Comparison of ENCODE assay signal across 32 mouse cellular contexts in the genomic region with DNA sequence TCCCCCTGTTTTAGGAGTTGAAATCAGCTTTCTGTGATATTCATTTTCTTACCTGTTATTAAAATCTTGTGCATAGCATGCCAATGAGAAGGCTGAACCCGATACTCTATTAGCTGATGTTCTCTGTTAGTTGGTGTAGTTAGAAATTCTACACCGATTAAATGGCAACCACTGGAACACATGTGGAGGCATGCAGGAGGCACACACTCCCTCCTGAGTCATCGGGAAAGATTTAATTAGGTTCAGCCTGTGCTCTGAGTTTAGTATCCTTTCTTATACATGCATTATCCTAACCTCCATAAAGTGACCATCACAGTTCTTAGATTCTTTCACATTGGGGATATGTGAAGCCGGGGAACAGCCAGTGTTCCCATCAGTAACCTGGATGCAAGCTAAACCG. TPM values are rescaled to one million over a fixed set of nuclear protein-coding genes. Genes with fewer than 3 reads are reported as not detected.
DNase-seq lines count a peak whose midpoint lies in the region; ATAC-seq and TF ChIP-seq lines count a peak whose summit lies in the region.
"Had no signal": no experiment of that assay in that cellular context is flagged by ENCODE, and none has a peak within 500 bp of the region (broad histone marks: within the 10 kb centered on the region; RNA-seq: fewer than 3 reads in every experiment).

No protein-coding gene starts in this region.

- no peaks in the 10 kb centered on the region for H3K4me1 ChIP-seq in midbrain, embryonic 11.5 days (ENCODE audit: control insufficient read depth, insufficient read depth, low read length)
- no peaks in the 10 kb centered on the region for H3K4me1 ChIP-seq in midbrain, postnatal 0 days (ENCODE audit: insufficient read depth, low read length)
- H3K4me1 ChIP-seq in embryonic fibroblast, embryonic 13.5 days (ENCODE audit: control insufficient read depth, insufficient read depth, low read length), result peaks cover 7% of the 10 kb centered on the region
- no peaks in the 10 kb centered on the region for H3K4me1 ChIP-seq in stomach, postnatal 0 days (replicated peaks; ENCODE audit: control insufficient read depth, insufficient read depth)

- no peak for ATAC-seq in midbrain, embryonic 11.5 days (ENCODE audit: low FRiP score)
- ATAC-seq in midbrain, postnatal 0 days (ENCODE audit: low FRiP score), result no peak
- ATAC-seq in stomach, postnatal 0 days (ENCODE audit: low FRiP score, low TSS enrichment), result no peak
- ATAC-seq: forebrain, embryonic 14.5 days; forebrain, postnatal 0 days; hindbrain, postnatal 0 days; inflammation-experienced regulatory T-cells, adult 6 months; intestine, embryonic 16.5 days had no signal

- TF ChIP-seq POLR2A in embryonic fibroblast, embryonic 13.5 days (IDR thresholded peaks at IDR 0.05; ENCODE audit: low read depth, low read length), result no peak

- no peaks in the 10 kb centered on the region for H3K27me3 ChIP-seq in midbrain, embryonic 11.5 days (ENCODE audit: control insufficient read depth, insufficient read depth, low read length)
- H3K27me3 ChIP-seq in midbrain, postnatal 0 days (ENCODE audit: insufficient read depth, low read length), result no peaks in the 10 kb centered on the region
- H3K27me3 ChIP-seq in stomach, postnatal 0 days (ENCODE audit: control insufficient read depth, insufficient read depth, low read length), result no peaks in the 10 kb centered on the region
- H3K27me3 ChIP-seq: CH12.LX; embryonic facial prominence, embryonic 12.5 days; heart, embryonic 12.5 days; heart, embryonic 15.5 days had no signal

- H3K36me3 ChIP-seq in midbrain, embryonic 11.5 days (ENCODE audit: control insufficient read depth, insufficient read depth, low read length), result no peaks in the 10 kb centered on the region
- H3K36me3 ChIP-seq in midbrain, postnatal 0 days (ENCODE audit: insufficient read depth, low read length), result peaks cover 53% of the 10 kb centered on the region
- H3K36me3 ChIP-seq in stomach, postnatal 0 days (ENCODE audit: control insufficient read depth, insufficient read depth, low read length), result no peaks in the 10 kb centered on the region
- H3K36me3 ChIP-seq: embryonic facial prominence, embryonic 12.5 days; G1E; heart, embryonic 12.5 days; heart, embryonic 15.5 days had no signal

- no peak for TF ChIP-seq EP300 in stomach, postnatal 0 days (optimal IDR thresholded peaks at IDR 0.05)

- DNase-seq in midbrain, embryonic 11.5 days (ENCODE audit: low spot score, missing footprints), result peak; percentile 19
- no peak for DNase-seq in midbrain, postnatal 0 days (ENCODE audit: low spot score)
- DNase-seq in NIH3T3 (ENCODE audit: low read depth), result peak; percentile 74
- no peak for DNase-seq in stomach, postnatal 0 days (ENCODE audit: low spot score)
- no peak for DNase-seq in urinary bladder, adult 2 months (ENCODE audit: low spot score)
- no peak for DNase-seq in layer of hippocampus, adult 18-20 months (ENCODE audit: low spot score in 2 of 2)
- DNase-seq in lung, postnatal 10 days, result no peak
- DNase-seq: adrenal gland, postnatal 10 days; adrenal gland, postnatal 36 days; cerebellum, adult 18-20 months; cerebellum, adult 9-10 months; cerebellum, postnatal 14 days; forebrain, postnatal 0 days; gastrocnemius, postnatal 14 days; heart, adult 11 months; heart, postnatal 10 days; heart, postnatal 4 days had no signal

- no peak overlapping the region for H3K27ac ChIP-seq in midbrain, embryonic 11.5 days (ENCODE audit: low read depth, low read length)
- H3K27ac ChIP-seq in midbrain, postnatal 0 days (ENCODE audit: low read depth, low read length), result no peak overlapping the region
- peak overlapping the region; percentile 48; the same call in 1 of the 2 replicates for H3K27ac ChIP-seq in embryonic fibroblast, embryonic 13.5 days (ENCODE audit: insufficient read depth, low read length)
- H3K27ac ChIP-seq in stomach, postnatal 0 days (replicated peaks), result peak overlapping the region; percentile 78
- H3K27ac ChIP-seq: embryonic facial prominence, embryonic 12.5 days; heart, embryonic 15.5 days; hindbrain, embryonic 14.5 days; hindbrain, postnatal 0 days had no signal

- H3K4me2 ChIP-seq in midbrain, embryonic 11.5 days, result no peak overlapping the region
- H3K4me2 ChIP-seq in midbrain, postnatal 0 days (ENCODE audit: low read depth, low read length, poor library complexity, severe bottlenecking), result no peak overlapping the region
- H3K4me2 ChIP-seq in stomach, postnatal 0 days (replicated peaks; ENCODE audit: low read depth), result no peak overlapping the region
- H3K4me2 ChIP-seq: embryonic facial prominence, embryonic 12.5 days; heart, embryonic 12.5 days; heart, embryonic 15.5 days; hindbrain, embryonic 14.5 days had no signal

- no peak for TF ChIP-seq CTCF in midbrain, postnatal 0 days (IDR thresholded peaks at IDR 0.05)
- no peak for TF ChIP-seq CTCF in embryonic fibroblast, embryonic 13.5 days (IDR thresholded peaks at IDR 0.05; ENCODE audit: borderline replicate concordance, insufficient read depth, low read length)
- TF ChIP-seq CTCF in stomach, postnatal 0 days (IDR thresholded peaks at IDR 0.05; ENCODE audit: low read depth), result no peak

- H3K9ac ChIP-seq in midbrain, embryonic 11.5 days (ENCODE audit: low read length), result no peak overlapping the region
- no peak overlapping the region for H3K9ac ChIP-seq in midbrain, postnatal 0 days (replicated peaks; ENCODE audit: low read length, poor library complexity, severe bottlenecking)
- H3K9ac ChIP-seq in stomach, postnatal 0 days (ENCODE audit: low read length), result no peak overlapping the region
- H3K9ac ChIP-seq: embryonic facial prominence, embryonic 12.5 days; forebrain, postnatal 0 days; heart, embryonic 12.5 days; heart, embryonic 15.5 days; hindbrain, embryonic 14.5 days had no signal

- no peak overlapping the region for H3K4me3 ChIP-seq in midbrain, embryonic 11.5 days (ENCODE audit: low read depth, low read length)
- no peak overlapping the region for H3K4me3 ChIP-seq in midbrain, postnatal 0 days (ENCODE audit: low read depth, low read length)
- no peak overlapping the region for H3K4me3 ChIP-seq in embryonic fibroblast, embryonic 13.5 days (ENCODE audit: insufficient read depth, low read length)
- H3K4me3 ChIP-seq in stomach, postnatal 0 days (ENCODE audit: low read depth, low read length), result no peak overlapping the region
- H3K4me3 ChIP-seq: embryonic facial prominence, embryonic 12.5 days; heart, embryonic 12.5 days; heart, embryonic 15.5 days had no signal

- H3K9me3 ChIP-seq in midbrain, embryonic 11.5 days (ENCODE audit: control insufficient read depth, low read length), result no peaks in the 10 kb centered on the region
- H3K9me3 ChIP-seq in midbrain, postnatal 0 days (ENCODE audit: low read length), result no peaks in the 10 kb centered on the region
- no peaks in the 10 kb centered on the region for H3K9me3 ChIP-seq in stomach, postnatal 0 days (ENCODE audit: control insufficient read depth, low read length)
- H3K9me3 ChIP-seq: embryonic facial prominence, embryonic 12.5 days; G1E; heart, embryonic 12.5 days; heart, embryonic 15.5 days had no signal

- 91% methylated on average over 5 of the region's 5 CpGs for WGBS in midbrain, embryonic 11.5 days
- 89% methylated on average over 5 of the region's 5 CpGs for WGBS in midbrain, postnatal 0 days
- WGBS in stomach, postnatal 0 days, result 72% methylated on average over 5 of the region's 5 CpGs

RNA-seq across cellular contexts. Expression of a gene that starts 10.0 kb away (rescaled TPM):
- polyA plus RNA-seq in midbrain, embryonic 11.5 days (2014; fragmentation: Nextera tagmentation; extraction: Ambion mirVana), result 1.1 and 1.2 TPM in 2 replicates
- total RNA-seq in midbrain, postnatal 0 days (2014; rRNA removed), result 11.8 and 12.2 TPM in 2 replicates
- polyA plus RNA-seq in midbrain, postnatal 0 days (2015; fragmentation: Nextera tagmentation; extraction: Ambion mirVana), result 18.9 and 20.8 TPM in 2 replicates
- not detected in 2 replicates for polyA plus RNA-seq in embryonic fibroblast, embryonic 13.5 days (2011; ENCODE audit: insufficient read length, low read depth, missing spikeins)
- polyA plus RNA-seq in stomach, postnatal 0 days (2015; fragmentation: Nextera tagmentation; extraction: Ambion mirVana), result 6.9 and 8.2 TPM in 2 replicates
- 0.07 TPM in 2 replicates for polyA plus RNA-seq in urinary bladder, adult 2 months (2012; rRNA removed)
- total RNA-seq in layer of hippocampus, adult 18-20 months (2021), result 1 to 10 TPM in 1 of 2 experiments, under 1 TPM in 1; 0.63 to 1.3 TPM
- total RNA-seq: adrenal gland, adult 18-20 months; adrenal gland, postnatal 10 days; adrenal gland, postnatal 36 days; gastrocnemius, adult 18-20 months; gastrocnemius, postnatal 14 days; gastrocnemius, postnatal 4 days; heart, adult 8-10 months; heart, postnatal 10 days; heart, postnatal 4 days had no signal
- polyA plus RNA-seq: G1E; heart, embryonic 15.5 days had no signal

RNA-seq across cellular contexts. Expression of a gene that starts 59.0 kb away (rescaled TPM):
- 1.0 and 1.4 TPM in 2 replicates for polyA plus RNA-seq in midbrain, embryonic 11.5 days (2014; fragmentation: Nextera tagmentation; extraction: Ambion mirVana)
- 0.27 and 0.33 TPM in 2 replicates for total RNA-seq in midbrain, postnatal 0 days (2014; rRNA removed)
- polyA plus RNA-seq in midbrain, postnatal 0 days (2015; fragmentation: Nextera tagmentation; extraction: Ambion mirVana), result 0.10 and 0.17 TPM in 2 replicates
- polyA plus RNA-seq in embryonic fibroblast, embryonic 13.5 days (2011; ENCODE audit: insufficient read length, low read depth, missing spikeins), result 8.6 and 15.5 TPM in 2 replicates
- polyA plus RNA-seq in stomach, postnatal 0 days (2015; fragmentation: Nextera tagmentation; extraction: Ambion mirVana), result 29.2 and 30.0 TPM in 2 replicates
- 40.3 and 48.3 TPM in 2 replicates for polyA plus RNA-seq in urinary bladder, adult 2 months (2012; rRNA removed)
- total RNA-seq in layer of hippocampus, adult 18-20 months (2021), result 1 to 10 TPM; 1.4 to 2.1 TPM
- total RNA-seq: adrenal gland, adult 18-20 months; adrenal gland, postnatal 36 days; G1E; gastrocnemius, adult 18-20 months had no signal
- polyA plus RNA-seq: G1E had no signal

Comparison
In these comparisons a context has a peak if more than half of its experiments do, and no peak if none do; other contexts are left out.
1. DNase-seq: peak in midbrain, embryonic 11.5 days (single experiment) and NIH3T3 (single experiment); none in midbrain, postnatal 0 days (single experiment), stomach, postnatal 0 days (single experiment), urinary bladder, adult 2 months (single experiment), layer of hippocampus, adult 18-20 months (0 of 2) and lung, postnatal 10 days (single experiment).
2. H3K27ac ChIP-seq: peak in embryonic fibroblast, embryonic 13.5 days (single experiment) and stomach, postnatal 0 days (single experiment); none in midbrain, embryonic 11.5 days (single experiment) and midbrain, postnatal 0 days (single experiment).